Mouse (Mus musculus) embryonic facial prominence, embryonic 15.5 days (tissue): Measurements from ENCODE around the gene Ttc23. TPM values are rescaled to one million over a fixed set of nuclear protein-coding genes. Genes with fewer than 3 reads are reported as not detected.

Experiments used
- ATAC-seq: fragments of 200-750 bp; cut with Nextera tagmentation; 2 replicates; pipeline ENCODE4 v1.8.0; 2017; ENCODE audit warnings: low read depth, moderate TSS enrichment; ENCODE audit not compliant: insufficient number of reproducible peaks, low FRiP score, low TSS enrichment
- H3K27ac ChIP-seq: fragments of 300-500 bp; sonication (generic); replicated peaks from 2 replicates; pipeline ENCODE4 v1.5.1; 2015; ENCODE audit warnings: mild to moderate bottlenecking, inconsistent platforms
- H3K27me3 ChIP-seq: fragments of 300-500 bp; sonication (generic); 2 replicates; pipeline ENCODE4 v1.6.1; 2015; ENCODE audit warnings: inconsistent platforms
- H3K36me3 ChIP-seq: fragments of 300-500 bp; sonication (generic); 2 replicates; pipeline ENCODE4 v1.6.1; 2015; ENCODE audit warnings: mild to moderate bottlenecking, inconsistent platforms
- H3K4me1 ChIP-seq: fragments of 300-500 bp; sonication (generic); 2 replicates; pipeline ENCODE4 v1.6.1; 2015; ENCODE audit warnings: inconsistent platforms
- H3K4me2 ChIP-seq: fragments of 300-500 bp; sonication (generic); replicated peaks from 2 replicates; pipeline ENCODE4 v1.6.1; 2015; ENCODE audit warnings: mild to moderate bottlenecking, inconsistent platforms
- H3K4me3 ChIP-seq: fragments of 300-500 bp; sonication (generic); replicated peaks from 2 replicates; pipeline ENCODE4 v1.5.1; 2015; ENCODE audit warnings: mild to moderate bottlenecking, inconsistent platforms
- H3K9ac ChIP-seq: fragments of 300-500 bp; sonication (generic); 2 replicates; pipeline ENCODE4 v1.6.1; 2015; ENCODE audit warnings: inconsistent platforms
- H3K9me3 ChIP-seq: fragments of 300-500 bp; sonication (generic); replicated peaks from 2 replicates; pipeline ENCODE4 v1.6.1; 2016; ENCODE audit warnings: inconsistent platforms
- WGBS: fragments of 180-500 bp; shearing (Covaris S2); methylation state at CpG from one replicate; pipeline ENCODE4 v1.1.7; 2015; 5-methylcytosine and 5-hydroxymethylcytosine counted together
- polyA plus RNA-seq: library from polyadenylated mRNA; unstranded; fragments of >200 nt; fragmentation: Nextera tagmentation; extraction: Ambion mirVana; gene quantifications from 2 replicates; pipeline ENCODE4 v1.2.1, GENCODE M21; 2015

The Ttc23 gene
- polyA plus RNA-seq, 1 experiment from 2014 or later, result 29.8 TPM

GRCm38 (mm10) chr7:67718804-67719203 lies 71.6 kb downstream of the Ttc23 start:
- 61% methylated on average over 8 of the region's 8 CpGs for WGBS
- ATAC-seq, result no peak

GRCm38 (mm10) chr7:67722163-67722562 lies 75.0 kb downstream of the Ttc23 start:
- no peaks in the 10 kb centered on the region for H3K27me3 ChIP-seq
- no peaks in the 10 kb centered on the region for H3K9me3 ChIP-seq
- no peaks in the 10 kb centered on the region for H3K4me1 ChIP-seq
- H3K4me2 ChIP-seq, result no peak overlapping the region
- WGBS, result 67% methylated on average over 2 of the region's 2 CpGs
- H3K9ac ChIP-seq, result no peak overlapping the region
- no peak overlapping the region for H3K27ac ChIP-seq
- no peak for ATAC-seq
- H3K4me3 ChIP-seq, result no peak overlapping the region
- H3K36me3 ChIP-seq, result peaks cover 17% of the 10 kb centered on the region

More at GRCm38 (mm10) chr7:67718804-67719203, 71.6 kb downstream of the Ttc23 start:
- H3K9me3 ChIP-seq, result no peaks in the 10 kb centered on the region
- H3K4me2 ChIP-seq, result no peak overlapping the region
- no peak overlapping the region for H3K4me3 ChIP-seq
- peaks cover 18% of the 10 kb centered on the region for H3K4me1 ChIP-seq
- H3K27ac ChIP-seq, result no peak overlapping the region
- H3K36me3 ChIP-seq, result peaks cover 11% of the 10 kb centered on the region
- H3K27me3 ChIP-seq, result no peaks in the 10 kb centered on the region
- H3K9ac ChIP-seq, result no peak overlapping the region

GRCm38 (mm10) chr7:67724536-67724935 lies 77.3 kb downstream of the Ttc23 start:
- Histone ChIP-seq H3K27me3 (no peaks in the 10 kb centered on the region), H3K36me3 (peaks cover 34% of the 10 kb centered on the region), H3K27ac (no peak overlapping the region), H3K4me2 (no peak overlapping the region), H3K9ac (no peak overlapping the region), H3K4me1 (no peaks in the 10 kb centered on the region), H3K4me3 (no peak overlapping the region), H3K9me3 (no peaks in the 10 kb centered on the region)
- ATAC-seq, result no peak
- WGBS, result 61% methylated on average over 4 of the region's 4 CpGs

- H3K27ac ChIP-seq, result no peak overlapping the region
- WGBS, result 50% methylated on average over 9 of the region's 9 CpGs
- H3K4me2 ChIP-seq, result no peak overlapping the region
- ATAC-seq, result no peak
- no peak overlapping the region for H3K9ac ChIP-seq
- no peak overlapping the region for H3K4me3 ChIP-seq
- H3K4me1 ChIP-seq, result no peaks in the 10 kb centered on the region
- no peaks in the 10 kb centered on the region for H3K27me3 ChIP-seq
- peaks cover 34% of the 10 kb centered on the region for H3K36me3 ChIP-seq
- H3K9me3 ChIP-seq, result no peaks in the 10 kb centered on the region
These were observed 77.8 kb downstream of the Ttc23 start for GRCm38 (mm10) chr7:67725016-67725415.

- no peak for ATAC-seq
- H3K36me3 ChIP-seq, result peaks cover 34% of the 10 kb centered on the region
- no peaks in the 10 kb centered on the region for H3K9me3 ChIP-seq
- no peaks in the 10 kb centered on the region for H3K4me1 ChIP-seq
- no peak overlapping the region for H3K27ac ChIP-seq
- H3K9ac ChIP-seq, result no peak overlapping the region
- H3K4me2 ChIP-seq, result no peak overlapping the region
- WGBS, result 93% methylated on average over 4 of the region's 4 CpGs
- H3K27me3 ChIP-seq, result no peaks in the 10 kb centered on the region
- H3K4me3 ChIP-seq, result no peak overlapping the region
These were observed 81.0 kb downstream of the Ttc23 start for GRCm38 (mm10) chr7:67728203-67728602.

GRCm38 (mm10) chr7:67728809-67729208 lies 81.6 kb downstream of the Ttc23 start:
- Histone ChIP-seq H3K9me3 (no peaks in the 10 kb centered on the region), H3K4me2 (no peak overlapping the region), H3K27me3 (no peaks in the 10 kb centered on the region), H3K36me3 (peaks cover 34% of the 10 kb centered on the region), H3K4me3 (no peak overlapping the region), H3K9ac (no peak overlapping the region), H3K27ac (no peak overlapping the region), H3K4me1 (no peaks in the 10 kb centered on the region)
- 86% methylated on average over 4 of the region's 4 CpGs for WGBS
- no peak for ATAC-seq

- ATAC-seq, result no peak
- H3K4me3 ChIP-seq, result no peak overlapping the region
- no peaks in the 10 kb centered on the region for H3K4me1 ChIP-seq
- H3K9ac ChIP-seq, result no peak overlapping the region
- 68% methylated on average over 5 of the region's 5 CpGs for WGBS
- no peaks in the 10 kb centered on the region for H3K27me3 ChIP-seq
- H3K4me2 ChIP-seq, result no peak overlapping the region
- no peak overlapping the region for H3K27ac ChIP-seq
- H3K9me3 ChIP-seq, result no peaks in the 10 kb centered on the region
- peaks cover 32% of the 10 kb centered on the region for H3K36me3 ChIP-seq
These were observed 83.4 kb downstream of the Ttc23 start for GRCm38 (mm10) chr7:67730431-67731110.

GRCm38 (mm10) chr7:67732276-67732675 lies 85.1 kb downstream of the Ttc23 start:
- ATAC-seq, result no peak
- H3K9me3 ChIP-seq, result no peaks in the 10 kb centered on the region
- H3K9ac ChIP-seq, result no peak overlapping the region
- peaks cover 15% of the 10 kb centered on the region for H3K36me3 ChIP-seq
- no peak overlapping the region for H3K4me3 ChIP-seq
- no peaks in the 10 kb centered on the region for H3K27me3 ChIP-seq
- no peaks in the 10 kb centered on the region for H3K4me1 ChIP-seq
- H3K27ac ChIP-seq, result no peak overlapping the region
- H3K4me2 ChIP-seq, result no peak overlapping the region
- WGBS, result 84% methylated on average over 4 of the region's 4 CpGs

- no peaks in the 10 kb centered on the region for H3K27me3 ChIP-seq
- no peaks in the 10 kb centered on the region for H3K36me3 ChIP-seq
- H3K4me2 ChIP-seq, result no peak overlapping the region
- WGBS, result 80% methylated on average over 4 of the region's 4 CpGs
- H3K9me3 ChIP-seq, result no peaks in the 10 kb centered on the region
- H3K9ac ChIP-seq, result no peak overlapping the region
- ATAC-seq, result no peak
- no peak overlapping the region for H3K4me3 ChIP-seq
- H3K4me1 ChIP-seq, result peaks cover 15% of the 10 kb centered on the region; the same call in 1 of the 2 replicates
- no peak overlapping the region for H3K27ac ChIP-seq
These were observed 93.2 kb downstream of the Ttc23 start for GRCm38 (mm10) chr7:67740382-67740781.

- Histone ChIP-seq H3K4me2 (no peak overlapping the region), H3K4me1 (peaks cover 15% of the 10 kb centered on the region; the same call in 1 of the 2 replicates), H3K27ac (peak overlapping the region; percentile 44), H3K4me3 (no peak overlapping the region), H3K9me3 (no peaks in the 10 kb centered on the region), H3K27me3 (no peaks in the 10 kb centered on the region), H3K9ac (no peak overlapping the region), H3K36me3 (no peaks in the 10 kb centered on the region)
- WGBS, result 58% methylated on average over 5 of the region's 5 CpGs
- no peak for ATAC-seq
These were observed 93.6 kb downstream of the Ttc23 start for GRCm38 (mm10) chr7:67740796-67741195.

- Histone ChIP-seq H3K4me1 (peaks cover 15% of the 10 kb centered on the region; the same call in 1 of the 2 replicates), H3K9ac (no peak overlapping the region), H3K4me2 (no peak overlapping the region), H3K9me3 (no peaks in the 10 kb centered on the region), H3K4me3 (no peak overlapping the region), H3K36me3 (no peaks in the 10 kb centered on the region), H3K27me3 (no peaks in the 10 kb centered on the region), H3K27ac (no peak overlapping the region)
- ATAC-seq, result no peak; the same call in 1 of the 2 replicates
- 58% methylated on average over 7 of the region's 7 CpGs for WGBS
These were observed 94.5 kb downstream of the Ttc23 start for GRCm38 (mm10) chr7:67741706-67742105.

GRCm38 (mm10) chr7:67747731-67748305 lies 100.6 kb downstream of the Ttc23 start:
- Histone ChIP-seq H3K4me2 (no peak overlapping the region), H3K36me3 (no peaks in the 10 kb centered on the region), H3K4me3 (no peak overlapping the region), H3K4me1 (peaks cover 9% of the 10 kb centered on the region), H3K27ac (no peak overlapping the region), H3K9ac (no peak overlapping the region), H3K9me3 (no peaks in the 10 kb centered on the region), H3K27me3 (no peaks in the 10 kb centered on the region)
- WGBS, result 78% methylated on average over 4 of the region's 4 CpGs
- no peak for ATAC-seq
